Mouse (Mus musculus): ENCODE data around the gene Krtap9-5.

Gene Krtap9-5

DNA sequence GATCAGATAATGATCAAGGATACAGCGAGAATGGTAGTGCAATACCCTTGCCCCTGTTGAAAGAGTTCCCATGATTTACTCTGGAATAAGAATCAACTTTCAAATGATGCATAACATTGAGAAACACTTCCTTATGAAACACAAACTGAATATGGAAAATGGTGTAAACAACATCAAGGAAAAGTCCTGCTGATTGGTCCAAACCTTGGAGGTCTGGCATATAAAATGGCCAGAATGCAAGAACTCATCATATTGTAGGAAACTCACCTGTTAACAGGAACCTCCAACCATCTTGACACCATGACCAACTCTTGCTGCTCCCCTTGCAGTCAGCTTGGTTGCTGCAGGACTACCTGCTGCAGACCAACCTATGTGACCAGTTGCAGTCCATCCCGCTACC, at the start of gene Krtap9-5:
TSS of gene Krtap9-5 (plus strand) at position 301 of the 400 bp plus-strand sequence.
- no peak for DNase-seq (ENCODE audit: low read depth, low spot score)

GRCm38 (mm10) chr11:99907620-99908019, 40.7 kb upstream of the Krtap9-5 start, which contains the start of gene Krtap31-1:
Gene Krtap31-1, plus strand, starts transcription at chr11:99907920.
- no peak for DNase-seq (ENCODE audit: low read depth, low spot score)

GRCm38 (mm10) chr11:99914451-99914850, 33.8 kb upstream of the Krtap9-5 start, which contains the start of gene Gm11565:
Gene Gm11565, plus strand, starts transcription at chr11:99914751.
- DNase-seq (ENCODE audit: low read depth, low spot score): no peak

- DNase-seq (ENCODE audit: low read depth, low spot score): no peak
Measured at GRCm38 (mm10) chr11:99935991-99936390, 12.3 kb upstream of the Krtap9-5 start, which contains the start of gene Krtap31-2. Gene Krtap31-2, plus strand, starts transcription at chr11:99936291.

DNA sequence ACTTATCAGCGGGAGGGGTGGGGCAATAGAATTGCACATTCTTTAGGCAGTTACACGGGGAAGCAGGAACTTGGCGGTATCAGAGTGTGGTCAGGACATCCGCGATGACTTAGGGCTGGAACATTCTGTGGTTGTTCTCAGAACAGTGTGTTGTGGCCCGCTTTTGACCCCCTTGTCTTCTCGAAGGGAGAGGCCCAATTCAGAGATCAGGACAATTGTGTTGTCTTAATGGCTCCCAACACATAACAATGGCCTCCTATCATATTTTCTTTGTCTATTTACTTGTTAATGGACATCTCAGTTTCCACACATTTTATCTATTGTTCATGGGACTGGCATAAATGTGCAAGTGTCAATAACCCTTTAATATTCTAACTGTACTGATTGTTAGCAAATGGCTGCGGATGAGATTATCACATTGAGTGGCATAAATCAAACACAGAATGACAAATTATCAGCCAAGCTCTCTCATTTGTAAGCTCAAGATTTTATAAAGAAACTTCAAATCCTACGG, 10.5 kb upstream of the Krtap9-5 start:
- DNase-seq (ENCODE audit: low read depth, low spot score): no peak

DNA sequence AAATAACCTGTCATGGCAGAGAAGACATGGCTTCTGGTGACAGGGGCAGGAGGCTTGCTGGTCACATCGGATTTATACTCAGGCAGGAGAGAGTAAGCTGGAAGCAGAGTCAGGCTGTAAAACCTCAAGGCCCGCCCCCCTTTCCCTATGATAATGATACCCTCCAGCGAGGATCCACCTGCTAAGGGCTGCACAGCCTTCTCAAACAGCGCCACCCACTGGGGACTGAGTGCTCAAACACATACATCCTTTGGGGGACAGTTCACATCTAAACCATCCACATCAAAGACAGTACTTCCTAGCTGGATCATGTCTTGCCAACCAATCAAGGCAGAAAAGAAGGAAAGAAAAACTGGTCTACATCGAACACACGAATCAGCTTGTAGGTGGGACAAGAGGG, 15.9 kb downstream of the Krtap9-5 start:
- DNase-seq (ENCODE audit: low read depth, low spot score): no peak

DNA sequence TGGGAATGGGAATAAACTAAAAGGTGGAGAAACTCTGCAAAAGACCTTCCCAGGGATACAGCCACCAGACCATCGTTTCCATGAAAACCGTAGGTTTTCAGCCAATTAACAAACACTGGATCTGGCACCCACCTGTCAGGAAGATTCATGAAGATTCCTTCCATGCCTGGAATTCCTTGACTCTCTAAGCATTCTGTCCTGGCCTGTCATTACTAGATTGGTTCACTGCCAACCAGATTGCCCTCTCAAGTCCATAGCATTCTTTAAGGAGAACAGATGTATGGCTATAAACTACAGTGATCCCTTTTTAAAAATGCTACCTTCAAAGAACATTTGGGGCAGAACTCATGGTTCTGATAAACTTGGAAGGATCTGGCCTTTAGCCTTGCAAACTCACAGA, 17.7 kb downstream of the Krtap9-5 start:
- DNase-seq (ENCODE audit: low read depth, low spot score): no peak

- no peak for DNase-seq (ENCODE audit: low read depth, low spot score)
Measured at GRCm38 (mm10) chr11:99978953-99979352, 30.7 kb downstream of the Krtap9-5 start, which contains the start of gene Krtap29-1. Gene Krtap29-1, minus strand, starts transcription at chr11:99979053.

GRCm38 (mm10) chr11:99982731-99983130, 34.5 kb downstream of the Krtap9-5 start:
- DNase-seq (ENCODE audit: low read depth, low spot score): no peak

DNA sequence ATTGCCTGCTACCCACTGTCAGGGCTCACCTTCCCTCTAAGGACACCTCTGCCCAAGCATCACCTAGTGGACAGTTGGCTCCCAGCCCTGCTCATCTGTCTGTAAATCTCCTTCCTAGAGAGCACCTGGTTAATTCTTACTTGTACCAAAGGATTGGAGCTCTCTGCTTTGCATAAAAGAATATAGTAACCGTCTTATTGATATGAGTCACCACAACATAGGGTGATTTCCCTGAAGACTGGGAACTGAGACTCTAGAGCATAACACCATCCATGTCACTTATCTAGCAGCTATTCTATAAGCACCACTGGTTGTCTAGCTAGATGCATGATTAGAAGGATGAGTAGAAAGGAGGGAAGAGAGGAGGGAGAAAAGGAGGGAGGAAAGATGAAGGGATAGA, 35.2 kb downstream of the Krtap9-5 start:
- no peak for DNase-seq (ENCODE audit: low read depth, low spot score)

DNA sequence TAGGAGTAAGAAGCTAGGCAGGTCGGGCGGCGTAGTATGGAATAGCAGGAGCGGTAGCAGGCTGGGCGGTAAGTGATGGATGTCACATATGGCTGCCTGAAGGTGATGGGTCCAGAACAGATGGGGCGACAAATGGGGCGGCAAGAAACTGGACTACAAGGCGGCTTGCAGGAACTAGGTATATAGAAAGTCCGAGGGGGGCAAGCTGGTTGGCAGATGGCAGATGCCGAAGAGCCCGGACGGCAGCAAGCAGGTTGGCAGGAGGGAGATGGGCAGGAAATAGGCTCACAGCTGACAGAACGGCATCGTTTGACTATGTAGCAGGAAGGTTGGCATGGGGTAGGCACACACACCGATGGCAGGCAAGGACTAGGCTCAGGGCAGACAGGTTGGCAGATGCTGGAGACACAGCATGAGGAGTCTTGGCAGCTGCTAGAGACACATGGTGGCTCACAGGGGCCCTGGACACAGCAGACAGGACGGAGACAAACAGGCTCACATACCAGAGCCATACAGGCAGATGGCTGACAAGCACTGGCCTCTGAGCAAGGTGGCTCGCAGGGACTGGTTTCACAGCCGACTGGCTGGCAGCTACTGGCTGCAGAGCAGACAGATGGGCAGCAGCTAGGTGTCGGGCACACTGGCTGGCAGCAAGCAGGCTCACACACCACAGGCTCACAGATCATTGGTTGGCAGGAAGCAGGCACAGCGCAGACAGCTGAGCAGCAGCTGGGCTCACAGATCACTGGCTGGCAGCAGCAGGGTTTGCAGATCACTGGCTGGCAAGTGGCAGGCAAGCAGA, 37.2 kb downstream of the Krtap9-5 start:
- peak; percentile 20 for DNase-seq (ENCODE audit: low read depth, low spot score)

GRCm38 (mm10) chr11:99986180-99986647, 37.9 kb downstream of the Krtap9-5 start, which contains the start of gene Krtap16-1:
Gene Krtap16-1, minus strand, starts transcription at chr11:99986597.
- no peak for DNase-seq (ENCODE audit: low read depth, low spot score)

DNA sequence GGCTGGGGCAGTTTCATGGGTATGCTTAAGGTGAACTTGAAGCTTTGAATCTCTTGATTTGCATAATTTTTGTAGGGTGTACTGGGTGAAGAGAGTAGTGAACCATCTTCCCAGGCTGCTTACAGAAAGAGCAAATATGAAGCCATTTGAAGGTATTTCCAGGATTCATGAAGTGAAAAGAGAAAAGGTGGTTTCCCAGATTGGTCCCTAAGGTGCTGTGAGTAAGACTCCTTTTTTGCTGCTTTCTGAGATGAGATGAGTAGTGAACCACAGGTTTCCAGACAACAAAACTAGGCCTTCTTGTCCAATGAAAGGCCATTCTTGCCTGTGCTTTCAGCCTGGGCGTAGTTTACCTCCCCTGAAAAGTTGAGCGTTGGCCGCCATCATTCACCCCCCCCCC, 40.3 kb downstream of the Krtap9-5 start:
- DNase-seq (ENCODE audit: low read depth, low spot score): no peak

GRCm38 (mm10) chr11:99989881-99990405, 41.7 kb downstream of the Krtap9-5 start:
- DNase-seq (ENCODE audit: low read depth, low spot score): no peak

DNA sequence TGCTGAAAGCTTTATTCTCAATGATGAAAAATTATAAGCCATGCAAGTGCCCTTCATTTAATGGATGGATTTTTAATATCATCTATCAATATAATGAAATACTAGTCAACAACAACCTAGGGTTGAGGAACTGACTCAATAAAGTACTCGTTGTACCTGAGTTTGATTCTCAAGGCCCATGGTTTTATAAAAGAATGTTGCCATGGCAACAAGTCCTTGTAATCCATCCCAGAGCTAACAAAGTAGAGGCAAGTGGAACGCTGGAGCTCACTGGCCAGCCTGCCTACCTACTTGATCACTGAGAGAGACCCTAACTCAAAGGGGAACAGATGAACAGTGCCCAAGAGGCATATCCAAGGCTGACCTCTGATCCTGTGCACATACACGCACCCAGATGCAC, 42.3 kb downstream of the Krtap9-5 start:
- no peak for DNase-seq (ENCODE audit: low read depth, low spot score)

DNA sequence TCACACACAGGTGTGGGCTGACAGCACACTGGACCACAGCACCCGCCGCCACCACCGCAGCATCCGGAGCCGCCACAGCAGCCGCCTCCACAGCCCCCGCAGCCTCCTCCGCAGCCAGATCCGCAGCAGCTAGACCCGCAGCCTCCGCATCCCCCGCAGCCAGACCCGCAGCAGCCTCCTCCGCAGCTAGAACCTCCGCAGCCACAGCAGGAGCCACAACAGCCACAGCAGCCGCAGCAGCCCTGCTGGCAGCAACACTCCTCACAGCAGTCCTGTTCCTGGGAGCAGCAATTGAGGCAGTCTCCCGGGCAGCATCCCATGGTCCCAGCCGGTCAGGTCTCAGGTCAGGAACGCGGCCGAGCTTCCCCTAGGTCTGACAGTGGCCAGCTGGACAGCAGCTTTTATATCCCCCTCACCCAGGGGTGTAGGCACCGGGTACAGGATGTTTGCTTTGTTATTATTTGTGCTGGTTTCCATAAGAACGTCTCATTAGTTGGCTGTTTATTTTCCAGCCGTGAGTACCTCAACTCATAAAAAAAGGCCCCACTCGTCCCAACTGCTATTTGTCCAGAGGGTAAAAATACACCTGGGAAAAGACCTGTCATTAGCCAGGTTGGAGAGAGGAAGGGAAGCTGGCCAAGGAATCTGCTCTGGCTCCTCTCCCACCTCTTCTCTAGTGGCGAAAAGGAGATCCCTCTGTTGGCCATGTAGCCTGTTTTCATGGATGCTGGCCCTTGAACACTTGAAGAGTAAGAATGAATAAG, 45.5 kb downstream of the Krtap9-5 start, which contains the start of gene Krtap17-1:
TSS of gene Krtap17-1 (minus strand) at position 375 of the 764 bp plus-strand sequence.
- no peak for DNase-seq (ENCODE audit: low read depth, low spot score)

- DNase-seq (ENCODE audit: low read depth, low spot score): no peak
Measured at GRCm38 (mm10) chr11:99994384-99994661, 46.0 kb downstream of the Krtap9-5 start.

DNA sequence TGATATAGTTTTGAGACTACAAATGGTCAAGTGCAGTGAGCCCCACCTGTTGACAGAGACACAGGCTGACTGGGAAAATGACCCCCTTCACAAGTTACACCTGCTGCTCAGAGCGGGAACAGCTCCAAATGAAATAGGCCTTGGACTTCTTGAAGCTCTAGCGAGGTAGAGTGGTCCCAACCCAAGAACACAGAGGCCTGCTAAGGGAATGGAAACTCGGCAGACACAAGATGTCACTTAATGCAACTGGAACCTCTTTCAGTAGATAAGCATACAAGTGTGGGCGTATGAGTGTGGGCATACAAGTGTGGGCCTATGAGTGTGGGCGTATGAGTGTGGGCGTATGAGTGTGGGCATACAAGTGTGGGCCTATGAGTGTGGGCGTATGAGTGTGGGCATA, 50.8 kb downstream of the Krtap9-5 start:
- no peak for DNase-seq (ENCODE audit: low read depth, low spot score)

Data from retina, adult 2 months (tissue).